Comparison of ENCODE assay signal across 8 mouse cellular contexts in the genomic region with DNA sequence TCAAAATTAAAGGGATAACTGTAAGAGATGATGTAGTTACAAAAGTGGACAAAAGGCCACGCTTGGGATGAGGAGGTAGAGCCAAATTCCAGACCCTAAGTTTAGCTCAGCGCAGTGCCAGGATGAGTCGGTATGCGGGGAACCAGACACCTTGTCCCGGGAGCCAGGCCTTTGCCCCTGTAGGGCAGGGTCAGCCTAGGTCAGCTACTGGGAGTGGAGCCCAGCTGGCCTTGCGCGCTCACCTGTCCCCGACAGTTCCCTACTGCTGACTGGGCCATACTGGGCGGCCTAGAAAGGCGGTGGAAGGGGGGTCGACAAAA. TPM values are rescaled to one million over a fixed set of nuclear protein-coding genes. Genes with fewer than 3 reads are reported as not detected.
DNase-seq lines count a peak whose midpoint lies in the region; ATAC-seq and TF ChIP-seq lines count a peak whose summit lies in the region.

No protein-coding gene starts in this region.

- TF ChIP-seq POLR2A in kidney, adult 2 months (IDR thresholded peaks at IDR 0.05; ENCODE audit: low read depth, low read length) = no peak

- peak; percentile 89 for DNase-seq in kidney, adult 2 months
- DNase-seq in kidney, adult 18-20 months = no peak
- peak; percentile 90 for DNase-seq in kidney, adult 9 months
- DNase-seq in adrenal gland, postnatal 14 days = no peak
- DNase-seq in cerebellum, adult 9-11 months = no peak
- no peak for DNase-seq in frontal cortex, postnatal 10 days (ENCODE audit: low spot score in 2 of 2)

- peak overlapping the region; percentile 84 for H3K4me2 ChIP-seq in forebrain, embryonic 13.5 days
- H3K4me2 ChIP-seq in midbrain, embryonic 15.5 days = peak overlapping the region; percentile 79

- no peak for TF ChIP-seq CTCF in kidney, adult 2 months (conservative IDR thresholded peaks at IDR 0.05; ENCODE audit: insufficient read depth, insufficient read length, low read depth, low read length)

- H3K27ac ChIP-seq in kidney, adult 2 months (ENCODE audit: insufficient read depth, low read depth, low read length) = peak overlapping the region; percentile 89
- H3K27ac ChIP-seq in forebrain, embryonic 13.5 days = no peak overlapping the region
- peak overlapping the region; percentile 71 for H3K27ac ChIP-seq in midbrain, embryonic 15.5 days

- peaks cover 5% of the 10 kb centered on the region for H3K4me1 ChIP-seq in kidney, adult 2 months (ENCODE audit: control insufficient read depth, insufficient read depth, low read length)
- peaks cover 12% of the 10 kb centered on the region for H3K4me1 ChIP-seq in forebrain, embryonic 13.5 days
- H3K4me1 ChIP-seq in midbrain, embryonic 15.5 days = peaks cover 18% of the 10 kb centered on the region

- H3K4me3 ChIP-seq in kidney, adult 2 months (ENCODE audit: insufficient read depth, low read depth, low read length) = peak overlapping the region; percentile 76
- peak overlapping the region; percentile 88 for H3K4me3 ChIP-seq in forebrain, embryonic 13.5 days
- H3K4me3 ChIP-seq in midbrain, embryonic 15.5 days = peak overlapping the region; percentile 86

- H3K36me3 ChIP-seq in kidney, adult 2 months (ENCODE audit: control insufficient read depth, insufficient read depth, low read length) = no peaks in the 10 kb centered on the region
- H3K36me3 ChIP-seq in forebrain, embryonic 13.5 days (ENCODE audit: poor library complexity, severe bottlenecking) = no peaks in the 10 kb centered on the region
- H3K36me3 ChIP-seq in midbrain, embryonic 15.5 days (replicated peaks) = no peaks in the 10 kb centered on the region

- 32% methylated on average over 11 of the region's 11 CpGs for WGBS in kidney, adult 2 months
- WGBS in forebrain, embryonic 13.5 days = 9% methylated on average over 11 of the region's 11 CpGs
- whole genome bisulfite sequencing in midbrain, embryonic 15.5 days = 6% methylated on average over 11 of the region's 11 CpGs

- peak; percentile 3; the same call in 1 of the 2 replicates for ATAC-seq in forebrain, embryonic 13.5 days
- ATAC-seq in midbrain, embryonic 15.5 days (replicated peaks) = 0 out of 2 replicates have a peak, but pooled peaks have one; percentile 1

- no peaks in the 10 kb centered on the region for H3K9me3 ChIP-seq in forebrain, embryonic 13.5 days (replicated peaks)
- no peaks in the 10 kb centered on the region for H3K9me3 ChIP-seq in midbrain, embryonic 15.5 days

- H3K9ac ChIP-seq in forebrain, embryonic 13.5 days = peak overlapping the region; percentile 77
- peak overlapping the region; percentile 80 for H3K9ac ChIP-seq in midbrain, embryonic 15.5 days

- no peaks in the 10 kb centered on the region for H3K27me3 ChIP-seq in kidney, adult 2 months (replicated peaks; ENCODE audit: control insufficient read depth, insufficient read depth, low read length)
- peaks cover 14% of the 10 kb centered on the region; the same call in 1 of the 2 replicates for H3K27me3 ChIP-seq in forebrain, embryonic 13.5 days
- H3K27me3 ChIP-seq in midbrain, embryonic 15.5 days (replicated peaks) = peaks cover 7% of the 10 kb centered on the region; the same call in 1 of the 2 replicates

RNA-seq across cellular contexts. Expression of a gene that starts 10.5 kb away (rescaled TPM):
- polyA plus RNA-seq in kidney, adult 2 months (2012; rRNA removed) = 9.7 and 10.4 TPM in 2 replicates
- 4.2 and 5.2 TPM in 2 replicates for polyA plus RNA-seq in forebrain, embryonic 13.5 days (2015; fragmentation: Nextera tagmentation; extraction: Ambion mirVana)
- polyA plus RNA-seq in midbrain, embryonic 15.5 days (2015; fragmentation: Nextera tagmentation; extraction: Ambion mirVana) = 2.6 and 4.0 TPM in 2 replicates
- total RNA-seq in adrenal gland, postnatal 14 days (2021) = 2.3 and 3.5 TPM in 2 replicates

RNA-seq across cellular contexts. Expression of a gene that starts 11.0 kb away (rescaled TPM):
- 80.3 and 98.8 TPM in 2 replicates for polyA plus RNA-seq in kidney, adult 2 months (2012; rRNA removed)
- 0.71 and 0.80 TPM in 2 replicates for polyA plus RNA-seq in forebrain, embryonic 13.5 days (2015; fragmentation: Nextera tagmentation; extraction: Ambion mirVana)
- 2.3 and 2.6 TPM in 2 replicates for polyA plus RNA-seq in midbrain, embryonic 15.5 days (2015; fragmentation: Nextera tagmentation; extraction: Ambion mirVana)
- 6.1 and 8.5 TPM in 2 replicates for total RNA-seq in adrenal gland, postnatal 14 days (2021)

RNA-seq across cellular contexts. Expression of a gene that starts 19.8 kb away (rescaled TPM):
- polyA plus RNA-seq in kidney, adult 2 months (2012; rRNA removed) = 26.3 and 27.3 TPM in 2 replicates
- polyA plus RNA-seq in forebrain, embryonic 13.5 days (2015; fragmentation: Nextera tagmentation; extraction: Ambion mirVana) = 6.0 and 7.4 TPM in 2 replicates
- 7.3 and 7.9 TPM in 2 replicates for polyA plus RNA-seq in midbrain, embryonic 15.5 days (2015; fragmentation: Nextera tagmentation; extraction: Ambion mirVana)
- total RNA-seq in adrenal gland, postnatal 14 days (2021) = 34.6 and 40.5 TPM in 2 replicates

RNA-seq across cellular contexts. Expression of a gene that starts 34.5 kb away (rescaled TPM):
- polyA plus RNA-seq in kidney, adult 2 months (2012; rRNA removed) = 24.4 and 28.2 TPM in 2 replicates
- 1.6 and 1.9 TPM in 2 replicates for polyA plus RNA-seq in forebrain, embryonic 13.5 days (2015; fragmentation: Nextera tagmentation; extraction: Ambion mirVana)
- polyA plus RNA-seq in midbrain, embryonic 15.5 days (2015; fragmentation: Nextera tagmentation; extraction: Ambion mirVana) = 2.3 and 4.6 TPM in 2 replicates
- 15.2 and 19.0 TPM in 2 replicates for total RNA-seq in adrenal gland, postnatal 14 days (2021)

RNA-seq across cellular contexts. Expression of a gene that starts 36.8 kb away (rescaled TPM):
- polyA plus RNA-seq in kidney, adult 2 months (2012; rRNA removed) = 1,151 and 1,243 TPM in 2 replicates
- 585 and 587 TPM in 2 replicates for polyA plus RNA-seq in forebrain, embryonic 13.5 days (2015; fragmentation: Nextera tagmentation; extraction: Ambion mirVana)
- 365 and 382 TPM in 2 replicates for polyA plus RNA-seq in midbrain, embryonic 15.5 days (2015; fragmentation: Nextera tagmentation; extraction: Ambion mirVana)
- 735 and 919 TPM in 2 replicates for total RNA-seq in adrenal gland, postnatal 14 days (2021)

Comparison
In these comparisons a context has a peak if more than half of its experiments do, and no peak if none do; other contexts are left out.
1. DNase-seq: peak in kidney, adult 2 months (single experiment) and kidney, adult 9 months (single experiment); none in kidney, adult 18-20 months (single experiment), adrenal gland, postnatal 14 days (single experiment), cerebellum, adult 9-11 months (single experiment) and frontal cortex, postnatal 10 days (0 of 2).
2. RNA of a gene that starts 11.0 kb away (polyA plus RNA-seq): 80.3 to 98.8 TPM in kidney, adult 2 months; 2.3 to 2.6 TPM in midbrain, embryonic 15.5 days and 0.71 to 0.80 TPM in forebrain, embryonic 13.5 days; every median in the first group is over 10 times any median in the second.
3. Peak in every context shown above with its lines, with median percentiles within 50 percentile points of each other: H3K4me3 ChIP-seq.